Mouse (Mus musculus) ovary, adult 10 weeks (tissue): ENCODE results near the gene Gga3. TPM values are rescaled to one million over a fixed set of nuclear protein-coding genes. Genes with fewer than 3 reads are reported as not detected.

Experiments used
- polyA plus RNA-seq: library from polyadenylated mRNA; stranded (reverse); fragments of 350-450 nt; fragmentation: Illumina TruSeq; extraction: RNeasy Lipid Tissue Mini Kit (QIAGEN cat#74804); gene quantifications from one replicate; pipeline ENCODE4 v1.2.3, GENCODE M21; 2014

Gga3 gene
- polyA plus RNA-seq = 4.0 TPM

GRCm38 (mm10) chr11:115603476-115604303, at the start of gene Gga3, which contains the start of gene Mrps7:
TSS of gene Gga3 (minus strand) at chr11:115604051.
TSS of gene Mrps7 (plus strand) at chr11:115603925.

DNA sequence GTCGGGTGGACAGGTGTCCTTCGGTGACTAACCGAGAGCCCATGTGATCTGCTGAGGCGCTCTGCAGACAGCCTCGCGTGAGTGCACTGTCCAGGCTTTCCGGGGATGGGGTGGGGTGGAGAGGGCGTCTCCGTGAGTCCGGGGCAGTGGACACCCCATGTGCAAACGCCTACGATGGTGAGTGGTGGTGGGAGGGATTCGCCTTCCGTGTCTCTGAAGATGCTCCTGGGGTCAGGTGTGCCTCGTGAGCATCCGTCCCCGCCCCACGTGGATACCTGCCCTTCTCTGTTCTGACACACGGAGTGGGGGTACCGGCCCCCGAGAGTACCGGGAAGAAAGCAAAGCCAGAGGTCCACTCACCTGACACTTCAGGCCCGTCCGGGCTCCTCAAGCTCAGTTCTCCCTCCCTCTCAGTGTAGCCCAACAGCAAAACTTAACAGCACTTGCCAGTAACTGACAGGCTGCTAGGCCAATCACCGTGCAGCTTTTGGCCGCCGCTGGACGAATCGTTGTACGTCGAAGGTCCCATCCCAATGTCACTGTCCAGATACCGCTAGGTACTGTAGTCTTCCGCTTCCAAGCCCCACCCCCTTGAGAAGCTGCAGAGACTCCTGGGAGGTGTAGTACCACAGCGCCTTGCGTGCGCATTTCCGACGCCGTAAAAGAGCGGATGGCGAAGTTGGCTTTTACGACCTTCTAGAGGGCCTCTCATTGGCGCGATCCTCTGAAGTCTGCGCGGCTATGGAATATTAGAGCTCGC, 24.0 kb upstream of the Gga3 start, which contains the start of gene Slc25a19:
Gene Slc25a19 (minus strand): TSS at position 591 of the 760 bp plus-strand sequence.

DNA sequence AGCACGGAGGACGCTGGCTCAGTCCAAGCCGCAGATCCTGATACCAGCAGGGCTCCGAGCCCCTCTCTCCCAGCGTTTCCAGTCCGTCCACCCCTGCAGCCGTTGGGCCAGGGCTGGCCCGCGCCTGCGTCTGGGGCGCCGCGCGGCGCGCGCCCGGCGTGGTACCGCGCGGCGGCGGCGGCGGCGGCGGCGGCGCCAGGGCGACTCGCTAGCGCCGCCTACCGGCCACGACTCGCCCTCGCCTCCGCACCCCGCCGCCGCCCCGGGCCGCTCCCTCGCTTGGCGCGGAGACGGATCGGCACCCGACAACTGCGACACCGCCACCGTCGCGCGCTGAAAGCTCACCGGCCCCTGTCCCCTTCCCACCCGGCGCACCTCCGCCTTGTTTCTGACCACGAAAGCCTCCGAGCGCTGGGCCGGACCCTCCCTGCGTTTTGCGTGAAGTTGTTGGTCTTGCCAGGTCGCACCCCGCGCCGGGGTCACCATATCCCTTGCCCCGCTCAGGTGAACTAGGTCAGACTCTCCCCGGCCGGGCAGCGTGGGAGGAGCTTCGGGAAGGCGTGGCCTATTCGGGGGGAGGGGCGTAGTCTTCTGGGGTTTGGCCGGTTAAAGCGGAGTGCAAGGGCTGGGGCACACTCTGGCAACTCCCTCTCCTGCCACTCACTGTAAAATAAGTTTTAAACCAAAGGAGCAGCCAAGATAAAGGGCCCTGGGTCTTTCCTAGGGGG, 8.7 kb upstream of the Gga3 start, which contains the start of gene Mif4gd:
Gene Mif4gd (minus strand): TSS at position 560 of the 728 bp plus-strand sequence.

GRCm38 (mm10) chr11:115564064-115564809, 39.6 kb downstream of the Gga3 start, which contains the start of gene Nup85:
TSS of gene Nup85 (plus strand) at chr11:115564434.

GRCm38 (mm10) chr11:115536038-115536681, 67.7 kb downstream of the Gga3 start, which contains the start of gene Sumo2:
TSS of gene Sumo2 (minus strand) at chr11:115536276.

Other genes starting within 250 kb of the Gga3 start
- 1.3 TPM for gene Hid1, start 236.3 kb downstream of the Gga3 start, polyA plus RNA-seq
- 0.46 TPM for gene Cdr2l, start 222.1 kb downstream of the Gga3 start, polyA plus RNA-seq
- gene Mrpl58, start 200.3 kb downstream of the Gga3 start, polyA plus RNA-seq = 5.3 TPM
- gene Atp5h, start 184.1 kb downstream of the Gga3 start, polyA plus RNA-seq = 364 TPM
- gene Kctd2, start 183.9 kb downstream of the Gga3 start, polyA plus RNA-seq = 21.3 TPM
- gene Trim80, start 163.5 kb downstream of the Gga3 start, polyA plus RNA-seq = not detected
- not detected for gene Slc16a5, start 141.6 kb downstream of the Gga3 start, polyA plus RNA-seq
- 0.86 TPM for gene Armc7, start 128.4 kb downstream of the Gga3 start, polyA plus RNA-seq
- 0.63 TPM for gene Nt5c, start 112.2 kb downstream of the Gga3 start, polyA plus RNA-seq
- gene Jpt1, start 89.7 kb downstream of the Gga3 start, polyA plus RNA-seq = 20.2 TPM
- gene Sumo2, start 67.8 kb downstream of the Gga3 start, polyA plus RNA-seq = 2,747 TPM
- gene Nup85, start 39.6 kb downstream of the Gga3 start, polyA plus RNA-seq = 46.6 TPM
- 3.8 TPM for gene Mrps7, start 126 bp downstream of the Gga3 start, polyA plus RNA-seq
- 13.5 TPM for gene Mif4gd, start 8.9 kb upstream of the Gga3 start, polyA plus RNA-seq
- 2.7 TPM for gene Slc25a19, start 24.2 kb upstream of the Gga3 start, polyA plus RNA-seq
- gene Grb2, start 104.5 kb upstream of the Gga3 start, polyA plus RNA-seq = 115 TPM
- gene Tmem94, start 161.4 kb upstream of the Gga3 start, polyA plus RNA-seq = 1.1 TPM
- 0.51 TPM for gene Caskin2, start 209.6 kb upstream of the Gga3 start, polyA plus RNA-seq
- not detected for gene Tsen54, start 210.7 kb upstream of the Gga3 start, polyA plus RNA-seq
- 2.3 TPM for gene Llgl2, start 220.0 kb upstream of the Gga3 start, polyA plus RNA-seq